Mouse (Mus musculus): ENCODE measurements around the gene Ptpa.

- no peak for TF ChIP-seq CTCF (IDR thresholded peaks at IDR 0.05; ENCODE audit: borderline replicate concordance, insufficient read depth, low read length)
- TF ChIP-seq POLR2A (IDR thresholded peaks at IDR 0.05; ENCODE audit: low read depth, low read length): no peak
Observed at GRCm38 (mm10) chr2:30395757-30396156, 20.1 kb upstream of the Ptpa start.
